Comparison of ENCODE assay signal across 10 mouse cellular contexts in the genomic region with DNA sequence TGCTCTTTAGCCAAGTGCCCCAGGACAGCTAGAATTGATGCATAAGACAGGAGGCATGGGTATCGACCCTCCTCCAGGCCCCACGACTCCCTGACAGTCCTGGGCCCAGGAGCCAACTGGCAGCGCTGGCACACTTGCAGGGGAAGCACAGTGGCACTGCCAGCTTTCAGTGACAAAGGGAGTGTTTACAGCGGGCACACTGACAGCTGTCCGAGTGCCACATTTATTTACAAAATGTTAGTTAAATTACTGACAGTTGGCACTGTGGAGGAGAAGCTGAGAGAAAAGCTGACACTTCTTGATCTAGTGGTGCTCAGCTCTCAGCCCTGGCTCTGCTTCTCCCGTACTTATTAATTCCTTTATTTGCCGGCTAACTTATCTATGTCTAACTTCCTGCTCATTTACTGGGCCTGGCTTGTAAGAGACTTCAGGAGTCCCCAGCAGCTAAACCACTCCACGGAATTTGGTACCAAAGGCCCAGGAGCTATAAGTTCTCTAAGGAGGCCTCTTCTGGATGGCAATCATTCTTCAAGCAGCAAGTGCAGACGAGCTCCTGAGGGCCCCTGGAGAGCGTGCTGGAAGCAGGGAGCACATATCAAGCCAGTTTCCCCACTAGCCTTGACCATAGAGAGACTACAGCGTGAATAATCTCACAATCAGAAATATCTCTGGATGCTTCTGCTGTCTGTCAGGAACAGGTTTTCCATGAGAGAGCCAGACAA.
DNase-seq lines count a peak whose midpoint lies in the region; ATAC-seq and TF ChIP-seq lines count a peak whose summit lies in the region.
"Had no signal": no experiment of that assay in that cellular context is flagged by ENCODE, and none has a peak within 500 bp of the region (broad histone marks: within the 10 kb centered on the region; RNA-seq: fewer than 3 reads in every experiment).

No protein-coding gene starts in this region.

- intact Hi-C loops in left cerebral cortex, postnatal 4 days (cut with DNase I): no loop called here
- intact Hi-C loops in heart, postnatal 36 days (cut with DNase I): no loop called here

- H3K9ac ChIP-seq in forebrain, embryonic 14.5 days (ENCODE audit: low read length): no peak overlapping the region
- H3K9ac ChIP-seq: liver, embryonic 13.5 days had no signal

- H3K27ac ChIP-seq in forebrain, embryonic 14.5 days (ENCODE audit: low read depth, low read length): no peak overlapping the region
- no peak overlapping the region for H3K27ac ChIP-seq in forebrain, embryonic 10.5 days
- H3K27ac ChIP-seq in cerebellum, adult 2 months (ENCODE audit: insufficient read depth, low read length): peak overlapping the region; percentile 78
- H3K27ac ChIP-seq: liver, embryonic 13.5 days had no signal

- WGBS in forebrain, embryonic 14.5 days: 47% methylated on average over 11 of the region's 11 CpGs
- 85% methylated on average over 11 of the region's 11 CpGs for WGBS in forebrain, embryonic 10.5 days
- 10% methylated on average over 11 of the region's 11 CpGs for WGBS in cerebellum, adult 2 months

- H3K4me2 ChIP-seq in forebrain, embryonic 14.5 days (ENCODE audit: low read length): no peak overlapping the region
- H3K4me2 ChIP-seq: liver, embryonic 13.5 days had no signal

- peak; percentile 85 for ATAC-seq in forebrain, embryonic 14.5 days

- H3K27me3 ChIP-seq in forebrain, embryonic 14.5 days (replicated peaks; ENCODE audit: control insufficient read depth, insufficient read depth, low read length): no peaks in the 10 kb centered on the region
- H3K27me3 ChIP-seq in forebrain, embryonic 10.5 days (ENCODE audit: poor library complexity, severe bottlenecking): peaks cover 3% of the 10 kb centered on the region; the same call in 1 of the 2 replicates
- no peaks in the 10 kb centered on the region for H3K27me3 ChIP-seq in cerebellum, adult 2 months (ENCODE audit: control insufficient read depth, insufficient read depth, low read length)
- H3K27me3 ChIP-seq: liver, embryonic 13.5 days had no signal

- DNase-seq in forebrain, embryonic 14.5 days (ENCODE audit: low spot score): peak; percentile 89
- DNase-seq in forebrain, embryonic 10.5 days (ENCODE audit: extremely low spot score, low spot score): no peak
- peak; percentile 89 for DNase-seq in left cerebral cortex, postnatal 4 days
- no peak for DNase-seq in left cerebral cortex, adult 8-10 months (ENCODE audit: low spot score in 2 of 2)
- DNase-seq in cerebellum, adult 2 months: peak; percentile 89 to 94
- DNase-seq in heart, postnatal 36 days: peak; percentile 3 to 18
- no peak for DNase-seq in kidney, adult 18-20 months
- DNase-seq in natural killer cell, adult 2 months (ENCODE audit: low spot score in 2 of 2): no peak
- DNase-seq: adrenal gland, postnatal 36 days; liver, embryonic 13.5 days had no signal

- no peak overlapping the region for H3K4me3 ChIP-seq in forebrain, embryonic 14.5 days (ENCODE audit: low read depth, low read length)
- H3K4me3 ChIP-seq in forebrain, embryonic 10.5 days: no peak overlapping the region
- no peak overlapping the region for H3K4me3 ChIP-seq in cerebellum, adult 2 months (replicated peaks; ENCODE audit: insufficient read depth, low read depth, low read length)
- H3K4me3 ChIP-seq: liver, embryonic 13.5 days had no signal

- no peaks in the 10 kb centered on the region for H3K4me1 ChIP-seq in forebrain, embryonic 14.5 days (ENCODE audit: control insufficient read depth, insufficient read depth, low read length)
- H3K4me1 ChIP-seq in forebrain, embryonic 10.5 days: 0 out of 2 replicates have a peak, but pooled peaks cover 4% of the 10 kb centered on the region
- peaks cover 57% of the 10 kb centered on the region for H3K4me1 ChIP-seq in cerebellum, adult 2 months (ENCODE audit: control insufficient read depth, insufficient read depth, low read length)
- H3K4me1 ChIP-seq: liver, embryonic 13.5 days had no signal

- TF ChIP-seq CTCF in cerebellum, adult 2 months (IDR thresholded peaks at IDR 0.05; ENCODE audit: borderline replicate concordance, insufficient read depth, low read depth, low read length): no peak

- no peaks in the 10 kb centered on the region for H3K36me3 ChIP-seq in forebrain, embryonic 14.5 days (ENCODE audit: control insufficient read depth, insufficient read depth, low read length)
- H3K36me3 ChIP-seq in forebrain, embryonic 10.5 days (replicated peaks): no peaks in the 10 kb centered on the region
- H3K36me3 ChIP-seq: liver, embryonic 13.5 days had no signal

- H3K9me3 ChIP-seq in forebrain, embryonic 14.5 days (replicated peaks; ENCODE audit: control insufficient read depth, low read length): no peaks in the 10 kb centered on the region
- no peaks in the 10 kb centered on the region for H3K9me3 ChIP-seq in forebrain, embryonic 10.5 days
- H3K9me3 ChIP-seq: liver, embryonic 13.5 days had no signal

- no peak for TF ChIP-seq POLR2A in cerebellum, adult 2 months (IDR thresholded peaks at IDR 0.05; ENCODE audit: borderline replicate concordance, insufficient read depth, low read length)

Comparison
In these comparisons a context has a peak if more than half of its experiments do, and no peak if none do; other contexts are left out.
1. DNase-seq: peak in forebrain, embryonic 14.5 days (single experiment), left cerebral cortex, postnatal 4 days (single experiment), cerebellum, adult 2 months (2 of 2) and heart, postnatal 36 days (2 of 2); none in forebrain, embryonic 10.5 days (single experiment), left cerebral cortex, adult 8-10 months (0 of 2), kidney, adult 18-20 months (single experiment) and natural killer cell, adult 2 months (0 of 2).